Mouse (Mus musculus) gastrocnemius, adult 18-20 months (tissue): ENCODE measurements around the gene Gm49318. TPM values are rescaled to one million over a fixed set of nuclear protein-coding genes. Genes with fewer than 3 reads are reported as not detected.
A peak's percentile ranks its signal among the peaks of the same experiment; 100 is the strongest.
"Not testable (repeated sequence)": the region's sequence is repeated elsewhere in the genome, so short reads cannot be mapped to it uniquely, and the experiment has no call there.

Experiments used
- DNase-seq: peaks from one replicate; pipeline ENCODE4 v3.0.0; 2021; ENCODE audit warnings: low spot score
- long read RNA-seq, 2 experiments: library from polyadenylated mRNA; stranded (forward); transcript quantifications; one replicate each; pipeline ENCODE4 v2.0.0; 2021
- total RNA-seq, 2 experiments: library from RNA; stranded (reverse); gene quantifications; 2 replicates each; pipeline ENCODE4 v1.2.3; 2021

Gene Gm49318
- total RNA-seq = not detected
- long read RNA-seq, experiment 1 = 0 reads
- long read RNA-seq, experiment 2 = 0 reads

- peak; percentile 95 for DNase-seq
Measured at GRCm38 (mm10) chr9:22070791-22071573, at the start of gene Gm49318, which contains the start of gene Zfp653. TSS of gene Gm49318 (minus strand) at chr9:22071259. TSS of gene Zfp653 (minus strand) at chr9:22071376.

GRCm38 (mm10) chr9:22119543-22119942, 48.5 kb upstream of the Gm49318 start:
- DNase-seq = no peak

- DNase-seq = peak; percentile 30
Measured at GRCm38 (mm10) chr9:22117754-22118456, 46.8 kb upstream of the Gm49318 start.

- DNase-seq = peak; percentile 94
Measured at GRCm38 (mm10) chr9:22116740-22117426, 45.8 kb upstream of the Gm49318 start, which contains the start of gene Elof1. TSS of gene Elof1 (minus strand) at chr9:22117172.

- no peak for DNase-seq
Measured at GRCm38 (mm10) chr9:22116086-22116485, 45.0 kb upstream of the Gm49318 start.

- no peak for DNase-seq
Measured at GRCm38 (mm10) chr9:22115635-22116034, 44.6 kb upstream of the Gm49318 start.

GRCm38 (mm10) chr9:22108194-22108593, 37.1 kb upstream of the Gm49318 start:
- no peak for DNase-seq

GRCm38 (mm10) chr9:22099922-22100321, 28.9 kb upstream of the Gm49318 start:
- no peak for DNase-seq

- no peak for DNase-seq
Measured at GRCm38 (mm10) chr9:22098993-22099696, 28.1 kb upstream of the Gm49318 start, which contains the start of gene Cnn1. TSS of gene Cnn1 (plus strand) at chr9:22099216.

GRCm38 (mm10) chr9:22095854-22096307, 24.8 kb upstream of the Gm49318 start:
- peak; percentile 83 for DNase-seq

GRCm38 (mm10) chr9:22092746-22093145, 21.7 kb upstream of the Gm49318 start:
- no peak for DNase-seq

- DNase-seq = no peak
Measured at GRCm38 (mm10) chr9:22089986-22090385, 18.9 kb upstream of the Gm49318 start.

GRCm38 (mm10) chr9:22089281-22089680, 18.2 kb upstream of the Gm49318 start:
- DNase-seq = no peak

GRCm38 (mm10) chr9:22087034-22087618, 16.1 kb upstream of the Gm49318 start:
- DNase-seq = no peak

GRCm38 (mm10) chr9:22086012-22086411, 15.0 kb upstream of the Gm49318 start:
- no peak for DNase-seq

- DNase-seq = peak; percentile 97
Measured at GRCm38 (mm10) chr9:22085022-22085834, 14.2 kb upstream of the Gm49318 start, which contains the start of gene Ecsit. TSS of gene Ecsit (minus strand) at chr9:22085438.

- no peak for DNase-seq
Measured at GRCm38 (mm10) chr9:22084667-22085021, 13.6 kb upstream of the Gm49318 start.

GRCm38 (mm10) chr9:22076223-22076622, 5.2 kb upstream of the Gm49318 start:
- no peak for DNase-seq

GRCm38 (mm10) chr9:22075778-22076177, 4.7 kb upstream of the Gm49318 start:
- not testable (repeated sequence) for DNase-seq

- DNase-seq = no peak
Measured at GRCm38 (mm10) chr9:22072276-22072675, 1.2 kb upstream of the Gm49318 start.
